Mouse (Mus musculus) left cerebral cortex, adult 8-10 months (tissue): ENCODE data around the gene Mea1. TPM values are rescaled to one million over a fixed set of nuclear protein-coding genes. Genes with fewer than 3 reads are reported as not detected.

Source experiments
- DNase-seq, 2 experiments: peaks; one replicate each; pipeline ENCODE4 v3.0.0; 2022; ENCODE audit warnings: low spot score in 2 of 2
- total RNA-seq, 4 experiments: library from RNA; stranded (reverse); gene quantifications; 2 replicates each; pipeline ENCODE4 v1.2.4; 2022

Gene Mea1
- total RNA-seq, 4 experiments from 2014 or later, result 108 to 117 (median 113) TPM

DNA sequence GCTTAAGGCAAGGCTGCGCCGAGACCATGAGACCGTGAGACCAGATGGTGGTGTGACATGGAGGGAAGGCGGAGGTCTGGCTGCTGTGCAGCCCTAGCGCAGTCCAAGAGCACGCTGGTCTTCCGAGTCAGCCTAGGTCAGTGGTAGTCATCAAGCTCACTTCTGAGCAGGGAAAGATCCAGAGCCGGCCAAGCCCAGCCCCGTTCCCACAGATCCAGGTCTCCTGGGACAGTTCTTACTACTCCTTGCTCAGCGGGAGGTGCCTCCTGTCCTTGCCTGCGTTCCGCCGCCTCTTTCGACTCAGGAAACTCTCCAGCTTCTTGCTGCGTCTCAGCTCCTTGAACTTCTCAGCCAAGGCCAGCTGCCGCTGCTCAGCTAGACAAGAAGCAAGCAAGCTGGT is 10.9 kb upstream of the Mea1 start:
- DNase-seq, result no peak

DNA sequence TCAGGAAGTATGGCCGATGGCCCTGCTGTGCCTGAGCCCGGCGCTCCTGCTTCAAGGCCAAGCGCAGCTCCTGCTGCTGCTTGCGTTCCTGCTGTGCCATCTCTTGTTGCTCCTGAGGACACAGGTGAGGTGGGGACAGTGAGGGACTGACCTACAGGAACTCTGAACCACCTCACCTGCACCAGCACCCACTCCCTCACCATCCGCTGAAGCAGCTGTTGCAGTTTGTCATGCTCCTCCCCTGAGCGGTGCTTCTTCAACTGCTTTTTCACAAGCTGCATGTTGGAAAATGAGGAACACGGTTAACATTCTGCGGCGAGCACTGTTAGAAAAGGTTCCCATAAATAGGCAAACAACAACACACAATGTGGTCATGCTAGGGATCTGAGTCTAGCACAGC is 8.7 kb upstream of the Mea1 start:
- DNase-seq, result no peak

DNA sequence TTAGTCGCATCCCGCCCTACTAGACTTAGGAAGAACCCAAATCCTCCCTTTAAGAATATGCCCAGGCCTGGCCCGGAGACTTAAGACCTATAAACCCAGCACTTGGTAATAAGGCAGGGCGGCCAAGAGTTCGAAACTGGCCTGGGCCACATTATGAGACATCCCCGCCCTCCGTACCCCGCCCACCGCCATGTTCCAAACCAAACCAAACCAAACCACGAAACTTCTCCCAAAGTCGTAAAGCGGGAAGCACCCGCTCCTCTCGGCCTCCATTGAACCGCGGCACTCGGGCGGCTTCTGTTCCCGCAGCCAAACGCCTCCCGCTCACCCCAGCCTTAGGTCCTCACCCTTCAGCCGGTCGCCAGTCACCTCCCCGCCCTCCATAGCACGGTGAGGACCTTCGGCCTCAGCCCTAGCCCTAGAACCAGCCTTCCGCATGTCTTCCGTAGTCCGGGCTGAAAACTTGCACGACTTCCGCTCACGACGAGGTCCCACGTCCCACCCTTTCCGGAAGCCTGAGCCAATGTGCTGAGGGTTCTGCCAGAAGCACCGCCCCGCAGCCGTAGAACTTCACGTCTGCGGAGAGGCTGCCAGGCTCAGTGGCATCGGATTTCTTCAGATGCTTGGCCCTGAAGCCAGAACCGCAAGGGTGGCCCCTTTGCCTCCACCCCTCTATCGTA is 4.6 kb upstream of the Mea1 start, which contains the start of gene Rrp36:
Rrp36 (minus strand) TSS at position 503 of the 680 bp plus-strand sequence.
- DNase-seq, result peak; percentile 75 to 86

DNA sequence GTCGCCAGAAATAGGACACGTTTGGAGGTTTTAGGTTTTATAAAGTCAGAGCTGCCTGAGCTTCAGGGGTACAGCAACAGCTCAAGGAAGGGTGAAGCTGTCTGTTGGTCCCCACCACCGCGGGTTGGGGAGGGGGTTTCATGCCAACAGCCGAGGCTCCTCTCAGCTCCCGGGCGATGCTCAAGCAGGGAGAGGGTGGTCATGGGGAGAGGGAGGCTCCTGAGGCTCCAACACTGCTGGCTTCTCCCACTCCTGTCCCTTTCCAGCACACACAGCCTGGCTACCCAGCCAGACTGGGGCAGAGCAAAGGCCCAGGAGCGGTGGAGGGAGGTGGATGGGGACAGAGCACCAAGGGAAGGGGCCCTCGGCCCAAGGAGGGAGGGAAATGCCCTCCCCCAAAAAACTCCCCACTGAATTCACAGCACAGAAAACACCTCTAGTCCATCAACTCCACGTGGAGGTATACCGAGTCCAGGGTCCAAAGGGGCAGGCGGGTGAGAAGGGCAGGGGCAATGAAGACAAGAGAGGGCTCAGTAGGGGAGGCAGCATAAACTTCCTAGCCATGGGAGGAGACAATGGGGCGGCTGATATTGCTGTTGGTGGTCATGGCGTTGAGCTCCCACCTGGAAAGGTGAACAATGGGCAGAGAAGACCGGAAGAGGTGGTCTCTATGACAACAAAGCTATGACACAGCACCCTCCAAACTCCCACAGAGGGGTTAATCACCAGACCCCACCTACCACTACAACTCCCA is 3.9 kb upstream of the Mea1 start:
- no peak for DNase-seq

DNA sequence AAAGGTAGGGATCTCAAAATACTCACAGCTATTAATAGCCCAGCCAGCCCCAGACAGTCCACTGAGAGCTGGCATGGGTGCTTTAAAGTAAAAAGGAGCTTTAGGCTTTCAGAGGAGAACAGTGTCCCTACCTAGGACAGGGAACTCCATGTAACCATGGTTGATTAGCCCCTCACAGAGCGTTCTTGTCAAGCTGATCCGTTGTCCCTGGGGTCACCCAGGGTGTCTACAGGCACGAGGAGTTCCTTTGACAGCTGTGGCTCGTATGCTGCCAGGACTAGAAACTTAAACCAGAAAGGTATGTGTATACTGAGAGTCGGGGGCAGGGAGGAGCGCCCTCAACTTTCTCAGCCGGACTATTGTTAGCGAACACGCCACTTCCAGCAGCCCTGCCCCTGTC is 318 bp downstream of the Mea1 start:
- DNase-seq, result no peak

DNA sequence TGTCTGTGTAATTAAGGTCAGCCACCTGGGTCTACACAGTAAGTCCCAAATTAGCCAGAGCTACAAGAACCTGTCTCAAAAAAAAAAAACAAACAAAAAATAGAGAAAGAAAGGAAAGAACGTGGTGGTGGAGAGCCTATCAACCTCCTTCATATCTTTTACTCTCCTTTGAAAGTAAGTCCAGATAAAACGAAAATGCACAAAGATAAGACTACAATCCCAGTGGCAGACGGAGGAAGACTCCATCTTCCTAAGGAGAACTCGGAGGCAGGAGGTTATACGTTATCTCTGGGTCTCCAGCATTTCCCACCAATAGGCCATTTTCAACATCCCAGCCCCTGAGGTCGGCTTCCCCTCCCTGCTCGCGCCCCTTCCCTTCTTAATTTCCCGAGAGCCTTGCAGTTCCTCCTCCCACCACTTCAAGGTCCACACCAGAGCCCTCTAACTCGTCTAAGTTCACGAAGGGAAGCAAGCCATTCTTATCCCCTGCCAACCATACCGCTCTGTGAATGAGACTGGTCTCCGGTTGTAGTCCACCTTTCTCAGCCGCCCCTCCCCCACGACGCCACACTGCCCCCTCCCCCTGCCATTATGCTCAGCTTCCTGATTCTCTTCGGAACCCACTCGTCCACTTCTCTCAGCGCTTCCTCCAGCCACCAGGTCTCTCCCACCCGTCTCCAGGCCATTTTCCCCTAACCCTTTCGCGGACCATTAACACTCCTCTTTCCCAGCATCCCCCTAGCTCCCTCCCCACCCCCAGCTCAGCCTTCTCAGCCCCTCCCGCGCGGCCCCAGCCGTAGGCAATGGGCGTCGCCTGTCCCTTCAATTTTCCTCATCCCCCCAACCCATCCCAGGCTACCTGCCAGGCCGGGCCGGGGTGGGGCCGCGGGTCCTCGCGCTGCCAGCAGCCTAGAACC is 1.5 kb downstream of the Mea1 start:
- DNase-seq, result no peak

DNA sequence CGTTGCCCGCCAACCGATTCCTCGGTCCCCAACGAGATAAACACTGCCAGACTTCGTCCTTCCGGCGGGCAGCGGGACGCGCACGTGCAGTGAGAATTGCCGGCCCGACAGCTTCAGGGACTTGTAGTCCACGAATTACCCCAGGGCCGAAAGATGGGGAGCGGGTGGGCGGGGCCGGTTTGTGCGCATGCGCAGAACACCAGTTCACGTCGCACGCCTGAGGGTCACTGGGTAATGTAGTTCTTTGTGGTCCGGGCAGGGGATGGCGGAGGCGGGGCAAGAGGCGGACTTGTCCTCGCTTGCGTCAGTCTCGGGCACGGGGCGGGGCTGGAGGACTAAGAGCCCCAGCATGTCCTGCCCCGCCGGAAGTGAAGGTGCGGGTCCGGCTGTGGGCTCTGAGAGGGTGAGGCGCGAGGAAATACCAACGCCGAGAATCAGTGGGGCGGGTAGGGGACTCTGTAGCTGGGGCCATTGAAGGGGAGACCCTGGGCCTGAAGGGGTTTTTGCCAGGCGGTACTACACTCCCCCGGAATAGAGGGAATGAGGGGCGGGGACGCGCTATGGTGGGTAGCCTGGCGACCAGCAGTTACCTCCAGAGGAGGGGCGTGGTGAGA is 2.3 kb downstream of the Mea1 start, which contains the start of gene Klhdc3:
Klhdc3 (minus strand) TSS at position 155 of the 614 bp plus-strand sequence.
- DNase-seq, result peak; percentile 85 to 98

DNA sequence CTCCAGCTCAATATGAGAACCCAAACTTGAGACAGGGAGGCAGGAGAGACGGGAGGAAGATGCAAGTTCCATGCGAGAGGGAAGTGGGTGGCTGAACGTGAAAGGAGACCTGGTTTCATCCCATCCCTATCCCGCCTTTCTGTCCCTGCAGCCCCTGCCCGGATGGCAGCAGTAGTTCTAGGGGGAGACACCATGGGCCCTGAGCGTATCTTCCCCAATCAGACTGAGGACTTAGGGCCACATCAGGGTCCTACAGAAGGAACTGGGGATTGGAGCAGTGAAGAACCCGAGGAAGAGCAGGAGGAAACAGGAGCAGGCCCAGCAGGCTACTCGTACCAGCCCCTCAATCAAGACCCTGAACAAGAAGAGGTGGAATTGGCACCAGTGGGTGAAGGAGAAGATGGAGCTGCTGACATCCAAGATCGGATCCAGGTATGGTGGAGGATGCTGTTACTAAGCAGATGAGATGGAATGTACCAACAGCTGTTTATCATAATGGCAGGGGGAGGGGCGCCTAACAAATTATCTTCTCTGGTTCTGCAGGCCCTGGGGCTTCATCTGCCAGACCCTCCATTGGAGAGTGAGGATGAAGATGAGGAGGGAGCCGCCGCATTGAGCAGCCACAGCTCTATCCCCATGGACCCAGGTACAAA is 3.0 kb downstream of the Mea1 start:
- no peak for DNase-seq

DNA sequence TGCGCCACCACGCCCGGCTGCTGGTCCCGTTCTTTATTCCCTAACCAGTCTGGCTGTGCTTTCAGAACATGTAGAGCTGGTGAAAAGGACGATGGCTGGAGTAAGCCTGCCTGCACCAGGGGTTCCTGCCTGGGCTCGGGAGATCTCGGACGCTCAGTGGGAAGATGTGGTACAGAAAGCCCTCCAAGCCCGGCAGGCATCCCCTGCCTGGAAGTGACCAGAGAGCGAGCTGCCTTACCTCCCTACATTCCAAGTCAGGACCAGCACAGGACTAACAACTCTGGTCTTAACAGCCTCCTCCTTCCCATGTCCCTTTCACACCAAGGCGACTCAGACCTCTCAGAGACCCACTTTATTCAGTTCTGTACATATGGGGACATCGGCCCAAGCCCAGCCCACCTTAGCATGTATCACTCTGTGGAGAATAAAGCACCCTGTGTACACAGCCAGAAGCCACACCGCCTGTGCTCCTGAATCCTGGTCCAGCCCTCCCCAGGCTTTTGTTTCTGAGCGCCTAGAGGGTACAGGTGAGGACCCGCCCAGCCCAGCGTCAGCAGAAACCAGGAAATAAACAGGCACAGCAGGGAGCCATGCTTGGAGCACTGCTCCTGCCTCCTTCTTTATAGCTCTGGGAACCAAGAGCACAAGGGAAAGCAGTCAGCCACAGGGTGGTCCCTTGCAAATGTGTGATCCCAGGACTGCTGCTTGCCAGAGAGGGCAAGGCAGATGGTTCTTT is 4.2 kb downstream of the Mea1 start:
- DNase-seq, result no peak

DNA sequence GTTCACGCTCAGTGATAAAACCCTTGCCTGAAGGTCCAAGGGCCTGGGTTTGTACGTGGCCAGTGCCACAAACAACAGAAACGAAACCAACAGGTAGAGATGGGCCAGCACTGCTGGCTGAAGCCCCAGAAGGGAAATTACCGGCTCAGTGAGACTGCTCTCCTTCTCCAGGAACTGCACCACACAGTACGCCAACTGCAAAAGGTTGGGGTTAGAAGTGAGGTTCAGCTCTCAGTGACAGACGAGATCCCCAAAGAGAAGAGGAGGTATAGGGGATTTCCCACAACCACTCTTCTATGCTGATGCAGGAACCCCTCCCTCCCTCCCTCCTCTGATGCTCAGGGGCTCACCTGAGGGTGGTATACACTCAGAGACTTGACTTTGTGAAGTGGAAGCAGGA is 7.3 kb downstream of the Mea1 start:
- no peak for DNase-seq

DNA sequence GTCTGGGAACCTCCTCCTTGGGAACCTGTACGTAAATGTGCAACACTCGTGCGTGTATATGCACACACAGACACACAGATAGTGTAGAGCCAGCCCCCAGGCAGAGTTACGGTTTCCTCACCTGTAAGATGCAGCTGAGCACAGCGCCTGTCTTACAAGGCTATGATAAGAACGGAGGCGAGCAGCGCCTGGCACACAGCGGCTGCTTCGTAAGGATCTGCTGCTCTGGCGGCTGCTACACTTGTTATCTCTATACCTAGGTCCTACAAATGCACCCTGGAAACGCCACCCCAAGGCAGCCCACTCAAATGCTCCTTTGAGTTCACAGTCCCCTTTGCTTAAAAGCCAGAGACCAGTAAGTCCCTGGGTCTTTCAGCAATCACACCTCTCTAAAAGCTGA is 12.1 kb downstream of the Mea1 start:
- DNase-seq, result no peak

DNA sequence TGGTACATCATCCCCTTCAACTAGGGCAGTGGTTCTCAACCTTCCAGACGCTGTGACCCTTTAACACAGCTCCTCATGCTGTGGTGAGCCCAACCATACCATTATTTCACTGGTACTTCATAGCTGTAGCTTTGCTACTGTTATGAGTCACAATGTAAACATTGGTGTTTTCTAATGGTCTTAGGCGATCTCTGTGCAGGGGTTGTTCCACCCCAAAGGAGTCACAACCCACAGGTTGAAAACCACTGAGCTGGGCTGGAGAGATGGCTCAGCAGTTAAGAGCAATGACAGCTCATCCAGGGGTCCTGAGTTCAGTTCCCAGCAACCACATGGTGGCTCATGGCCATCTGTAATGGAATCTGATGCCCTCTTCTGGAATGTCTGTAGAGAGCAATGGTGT is 12.8 kb downstream of the Mea1 start:
- no peak for DNase-seq

DNA sequence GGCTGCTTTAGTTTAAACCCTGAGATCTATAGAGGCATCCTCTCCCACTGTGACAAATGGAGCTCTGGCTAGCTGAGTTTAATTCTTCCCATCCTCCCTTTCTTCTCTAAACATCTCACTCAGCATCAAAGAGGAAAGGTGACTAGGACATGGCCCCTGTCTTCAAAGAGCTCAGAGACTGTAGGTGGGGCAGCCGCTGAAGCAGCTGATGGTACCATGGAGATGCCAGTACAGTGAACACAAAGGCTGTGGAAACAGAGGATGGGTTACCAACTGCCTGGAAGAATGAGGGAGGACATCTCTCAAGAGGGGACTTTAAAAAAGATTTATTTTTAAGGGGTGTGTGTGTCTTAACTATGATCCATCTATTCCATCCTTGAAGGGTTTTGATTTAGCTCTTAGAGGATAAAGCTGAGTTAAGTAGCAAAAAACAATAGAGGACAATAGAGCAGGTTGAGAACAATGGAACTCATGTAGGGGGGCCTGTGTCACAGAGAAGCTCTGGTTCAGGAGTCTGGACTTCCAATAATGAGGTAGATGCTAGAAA is 16.0 kb downstream of the Mea1 start:
- DNase-seq, result no peak

DNA sequence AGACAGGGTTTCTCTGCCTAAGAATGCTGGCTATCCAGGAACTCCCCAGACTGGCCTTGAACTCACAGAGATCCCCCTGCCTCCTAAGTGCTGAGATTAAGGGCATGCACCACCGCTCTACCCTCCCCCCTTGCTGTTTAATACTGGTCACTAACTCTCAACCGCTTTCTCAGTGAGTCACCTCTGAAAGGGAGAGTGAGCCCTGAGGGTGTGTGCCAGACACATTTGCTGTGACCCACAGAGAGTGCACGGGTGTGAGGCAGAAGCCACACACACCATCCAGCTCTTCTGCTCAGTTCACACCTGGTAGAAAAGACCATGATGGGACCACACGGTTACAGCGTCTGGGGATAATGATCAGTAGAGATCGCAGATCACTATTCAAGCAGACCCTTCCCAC is 19.9 kb downstream of the Mea1 start:
- no peak for DNase-seq

DNA sequence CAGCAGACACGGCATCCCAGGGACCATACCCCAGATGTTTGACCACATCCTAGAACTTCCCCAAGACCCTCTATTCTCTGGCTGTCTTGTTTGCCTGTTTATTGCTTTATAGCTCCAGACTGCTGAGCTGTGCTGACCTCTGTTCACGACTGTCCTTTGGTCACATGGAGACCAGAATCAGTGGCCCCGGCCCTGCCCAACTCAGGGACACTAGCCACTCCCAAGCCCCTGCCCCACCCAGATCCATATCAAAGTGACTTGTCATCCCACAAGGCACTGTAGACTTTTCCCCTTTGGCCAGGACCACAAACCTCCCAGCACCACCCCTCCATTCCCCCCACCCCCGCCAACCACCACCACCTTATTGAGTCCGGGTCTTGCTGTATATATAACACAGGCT is 20.7 kb downstream of the Mea1 start:
- DNase-seq, result no peak

DNA sequence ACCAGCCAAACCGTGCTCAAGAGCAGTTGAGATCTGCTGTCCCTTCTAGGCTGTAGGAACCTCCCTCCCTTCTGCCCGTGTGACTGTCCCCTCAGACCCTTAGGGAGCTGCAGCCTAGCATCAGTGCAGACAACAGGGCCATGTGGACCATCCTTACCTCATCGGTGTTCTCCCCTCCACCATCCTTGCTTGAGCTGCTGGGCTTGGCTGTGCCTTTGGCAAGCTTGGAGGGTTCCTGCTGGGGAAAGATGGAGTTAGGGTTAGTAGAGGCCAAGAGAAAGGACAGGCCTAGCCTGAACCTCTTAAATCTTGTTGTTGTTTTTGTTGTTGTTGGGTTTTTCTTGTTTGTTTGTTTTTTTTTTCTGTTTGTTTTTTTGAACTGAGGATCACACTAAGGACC is 21.3 kb downstream of the Mea1 start:
- DNase-seq, result no peak

DNA sequence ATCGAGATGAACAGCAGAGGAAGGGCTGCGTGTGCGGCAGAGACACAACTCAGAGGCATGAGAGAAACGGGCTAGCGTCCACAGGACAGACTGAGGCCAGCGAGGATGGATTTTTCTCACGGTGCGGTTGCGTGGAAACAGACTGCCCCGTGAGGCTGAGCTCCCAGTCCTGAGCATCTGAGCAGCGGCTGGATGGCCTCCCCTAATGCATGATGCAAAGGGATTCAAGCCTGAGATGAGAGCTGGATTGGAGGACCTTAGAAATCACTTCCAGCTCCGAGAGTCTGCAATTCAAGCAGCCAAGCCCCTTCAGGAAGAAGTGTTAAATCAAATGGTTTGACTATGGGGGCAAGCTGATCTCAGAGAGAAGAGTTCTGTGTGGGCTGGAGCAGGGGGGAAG is 22.9 kb downstream of the Mea1 start:
- DNase-seq, result no peak

DNA sequence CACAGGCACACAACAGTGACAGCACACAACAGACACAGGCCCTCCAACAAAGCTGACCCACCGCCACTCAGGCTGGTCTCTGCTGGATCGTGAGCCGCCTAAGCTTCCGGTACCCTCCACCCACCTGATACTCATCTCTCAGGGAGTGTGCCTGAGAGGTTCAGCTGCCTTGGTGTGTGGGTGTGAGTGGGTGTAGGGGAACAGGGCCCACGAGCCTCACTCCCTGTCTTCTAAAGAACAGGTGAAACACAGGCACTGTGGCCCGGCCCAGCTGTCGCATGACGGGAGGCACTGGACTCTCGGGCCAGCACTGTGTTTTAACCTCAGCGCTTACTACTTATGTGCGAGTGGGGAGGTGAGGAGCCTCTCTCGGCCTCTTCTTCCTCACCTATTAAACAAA is 23.5 kb downstream of the Mea1 start:
- DNase-seq, result no peak

DNA sequence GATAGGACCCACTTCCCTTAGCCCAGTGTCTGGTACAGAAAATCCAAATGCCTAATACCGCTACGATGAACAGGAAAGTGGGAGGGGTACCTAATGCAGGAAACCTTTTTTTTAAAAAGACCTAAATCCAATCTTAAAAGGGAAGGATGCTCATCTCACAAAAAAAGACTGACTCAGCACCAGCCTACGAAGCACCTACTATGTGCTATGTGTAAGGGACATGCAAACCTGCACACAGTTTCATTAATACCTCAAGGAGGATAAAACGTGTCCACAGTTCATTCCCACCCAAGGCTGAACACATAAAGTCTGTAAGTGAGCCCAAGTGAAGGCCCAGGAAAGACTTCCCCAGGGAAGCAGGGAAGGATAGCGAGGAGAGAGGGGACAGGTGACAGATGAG is 23.9 kb downstream of the Mea1 start:
- no peak for DNase-seq
